Comparison of ENCODE assay signal across 26 mouse cellular contexts in the genomic region with DNA sequence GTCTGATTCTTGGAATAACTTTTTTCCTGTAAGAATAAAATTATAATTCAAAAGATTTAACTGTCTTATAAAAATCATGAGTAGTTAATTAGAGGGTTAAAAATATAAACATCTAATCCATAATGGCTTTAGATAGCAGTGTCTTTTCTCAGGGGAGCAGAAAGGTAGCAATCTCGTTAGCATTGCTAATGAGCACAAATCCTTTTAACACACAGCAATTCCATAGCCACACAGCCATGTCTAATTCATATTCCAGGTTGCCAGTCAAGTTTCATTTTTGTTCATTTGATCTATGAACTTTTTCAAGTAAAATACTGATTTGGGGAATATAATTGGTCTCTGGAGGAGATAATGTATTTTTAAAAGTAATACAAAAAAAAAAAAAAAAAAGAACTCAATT.
"Had no signal": no experiment of that assay in that cellular context is flagged by ENCODE, and none has a peak within 500 bp of the region (broad histone marks: within the 10 kb centered on the region; RNA-seq: fewer than 3 reads in every experiment).

No protein-coding gene starts in this region.

- H3K9ac ChIP-seq: heart, embryonic 12.5 days; hindbrain, embryonic 12.5 days; hindbrain, embryonic 14.5 days; intestine, embryonic 15.5 days; limb, embryonic 12.5 days had no signal

- H3K27me3 ChIP-seq: heart, embryonic 12.5 days; hindbrain, embryonic 12.5 days; intestine, embryonic 15.5 days; limb, embryonic 12.5 days had no signal

- H3K4me1 ChIP-seq: heart, embryonic 10.5 days; heart, embryonic 12.5 days; hindbrain, embryonic 10.5 days; hindbrain, embryonic 12.5 days; intestine, embryonic 15.5 days; limb, embryonic 10.5 days; limb, embryonic 12.5 days had no signal

- H3K27ac ChIP-seq: gastrocnemius, adult 2 months; heart, embryonic 10.5 days; hindbrain, embryonic 10.5 days; hindbrain, embryonic 12.5 days; hindbrain, embryonic 14.5 days; intestine, embryonic 15.5 days; layer of hippocampus, adult 2 months; left cerebral cortex, adult 2 months; limb, embryonic 10.5 days; limb, embryonic 12.5 days had no signal

- DNase-seq: gastrocnemius, adult 2 months; gastrocnemius, postnatal 10 days; gastrocnemius, postnatal 25 days; heart, adult 18-20 months; heart, postnatal 10 days; heart, postnatal 4 days; kidney, adult 18-20 months; kidney, adult 8-10 months; kidney, postnatal 10 days; kidney, postnatal 25 days; kidney, postnatal 4 days; liver had no signal

- ATAC-seq: hindbrain, embryonic 16.5 days; inflammation-experienced regulatory T-cells, adult 6 months; intestine, embryonic 15.5 days; intestine, postnatal 0 days had no signal

- H3K4me3 ChIP-seq: gastrocnemius, adult 2 months; heart, embryonic 10.5 days; heart, embryonic 12.5 days; hindbrain, embryonic 10.5 days; hindbrain, embryonic 12.5 days; intestine, embryonic 15.5 days; layer of hippocampus, adult 2 months; left cerebral cortex, adult 2 months; limb, embryonic 10.5 days; limb, embryonic 12.5 days had no signal

- H3K4me2 ChIP-seq: heart, embryonic 12.5 days; hindbrain, embryonic 12.5 days; hindbrain, embryonic 14.5 days; intestine, embryonic 15.5 days; limb, embryonic 12.5 days; liver, embryonic 11.5 days had no signal

- H3K9me3 ChIP-seq: heart, embryonic 10.5 days; heart, embryonic 12.5 days; hindbrain, embryonic 10.5 days; hindbrain, embryonic 12.5 days; intestine, embryonic 15.5 days; limb, embryonic 10.5 days; limb, embryonic 12.5 days had no signal

- H3K36me3 ChIP-seq: heart, embryonic 10.5 days; heart, embryonic 12.5 days; hindbrain, embryonic 10.5 days; hindbrain, embryonic 12.5 days; intestine, embryonic 15.5 days; limb, embryonic 10.5 days; limb, embryonic 12.5 days had no signal
